Mouse (Mus musculus) liver, embryonic 14.5 days (tissue): ENCODE measurements at regions not wholly inside any gene's neighbourhood (a gene's known extent, or its start where the extent isn't known, plus 50 kb on each side); places are given as distances from the start of the nearest gene placed in this dataset.

Experiments used
- CTCF ChIP-seq: IDR thresholded peaks from 2 replicates; pipeline ENCODE4 v1.5.1; 2016; ENCODE audit warnings: antibody characterized with exemption, low read depth, control low read depth
- EP300 ChIP-seq: IDR thresholded peaks from 2 replicates; pipeline ENCODE4 v1.6.1; 2016; ENCODE audit warnings: antibody characterized with exemption, low read depth

GRCm38 (mm10) chr11:45123276-45123675, 506.2 kb downstream of the Ebf1 start:
- TF ChIP-seq CTCF, result no peak
- TF ChIP-seq EP300, result no peak
